In the genomic region with DNA sequence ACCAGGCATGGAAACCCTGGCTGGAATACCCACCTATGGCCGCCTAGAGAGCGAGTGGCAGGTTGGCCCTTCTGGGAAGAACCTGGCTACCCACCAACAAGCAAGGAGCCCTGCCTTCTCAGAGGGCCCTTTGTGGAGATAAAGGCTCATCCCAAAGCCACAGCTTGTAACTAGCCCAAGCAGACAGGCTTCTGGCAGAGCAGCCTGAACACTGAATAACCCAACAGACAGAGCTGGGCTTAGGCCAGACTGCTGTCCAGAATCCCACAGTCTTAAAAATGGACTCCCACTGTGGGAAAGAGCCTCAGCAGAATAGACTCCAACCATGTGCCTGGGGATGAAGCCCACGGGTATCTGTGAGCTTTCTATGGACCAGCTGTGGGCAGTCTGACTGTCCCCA, we compare ENCODE assay signal across 21 mouse cellular contexts.
"Had no signal": no experiment of that assay in that cellular context is flagged by ENCODE, and none has a peak within 500 bp of the region (broad histone marks: within the 10 kb centered on the region; RNA-seq: fewer than 3 reads in every experiment).

No protein-coding gene starts in this region.

- H3K9me3 ChIP-seq: limb, embryonic 12.5 days; limb, embryonic 15.5 days; midbrain, embryonic 12.5 days; midbrain, embryonic 15.5 days had no signal

- H3K27ac ChIP-seq: kidney, postnatal 0 days; limb, embryonic 12.5 days; limb, embryonic 15.5 days; liver, embryonic 14.5 days; macrophage; midbrain, embryonic 12.5 days; midbrain, embryonic 15.5 days; stomach, postnatal 0 days had no signal

- H3K4me3 ChIP-seq: layer of hippocampus, adult 2 months; limb, embryonic 12.5 days; limb, embryonic 15.5 days; midbrain, embryonic 12.5 days; midbrain, embryonic 15.5 days had no signal

- ATAC-seq: liver, postnatal 0 days; lung, postnatal 0 days; midbrain, embryonic 15.5 days had no signal

- DNase-seq: kidney, postnatal 25 days; layer of hippocampus, adult 9-11 months; liver, postnatal 0 days; lung, embryonic 14.5 days; right cerebral cortex, adult 18-20 months; right cerebral cortex, postnatal 14 days; right cerebral cortex, postnatal 4 days; thymus, adult 2 months; thymus, postnatal 14 days; thymus, postnatal 4 days had no signal

- H3K4me2 ChIP-seq: limb, embryonic 12.5 days; limb, embryonic 15.5 days; liver, embryonic 11.5 days; lung, embryonic 14.5 days; midbrain, embryonic 12.5 days; midbrain, embryonic 15.5 days had no signal

- H3K27me3 ChIP-seq: limb, embryonic 12.5 days; limb, embryonic 15.5 days; midbrain, embryonic 12.5 days; midbrain, embryonic 15.5 days had no signal

- H3K9ac ChIP-seq: limb, embryonic 12.5 days; limb, embryonic 15.5 days; liver, embryonic 14.5 days; liver, postnatal 0 days; lung, embryonic 14.5 days; midbrain, embryonic 12.5 days; midbrain, embryonic 15.5 days had no signal

- H3K4me1 ChIP-seq: limb, embryonic 15.5 days; midbrain, embryonic 15.5 days had no signal
